Mouse (Mus musculus) left cerebral cortex, postnatal 10 days (tissue): ENCODE measurements at regions not wholly inside any gene's neighbourhood (a gene's known extent, or its start where the extent isn't known, plus 50 kb on each side); places are given as distances from the start of the nearest gene placed in this dataset.

ENCODE experiments used
- DNase-seq, 2 experiments: peaks; one replicate each; pipeline ENCODE4 v3.0.0; 2021 to 2022; ENCODE audit warnings: low spot score in 2 of 2, mixed read lengths in 1 of 2; ENCODE audit errors: extremely low spot score in 1 of 2
- intact Hi-C: fragments of 180-260 bp; cut with DNase I; formaldehyde crosslinking; loops from one replicate; pipeline ENCODE4 v1.15.1; 2025

- no peak for DNase-seq
- intact Hi-C loops: no loop called here
Measured at GRCm38 (mm10) chr8:44817532-44818157, 117.6 kb upstream of the Fat1 start.

DNA sequence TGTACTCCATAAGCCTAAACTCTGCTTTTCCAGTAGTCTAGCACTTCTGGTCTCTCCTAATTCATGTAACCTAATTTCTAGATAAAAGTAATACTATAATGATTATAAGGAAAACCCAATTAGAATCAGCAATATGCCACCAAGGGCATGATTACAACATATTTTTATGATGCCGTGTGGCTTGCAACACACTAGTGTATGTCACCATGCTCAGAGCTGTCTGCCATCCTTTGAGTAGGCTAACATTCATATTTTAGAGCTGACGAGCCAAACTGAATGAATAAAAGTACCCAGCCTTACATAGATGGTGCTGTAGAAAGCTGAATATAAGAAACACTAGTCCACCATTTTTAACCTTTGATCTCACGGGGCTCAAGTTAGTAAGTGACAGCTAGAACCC lies 116.0 kb upstream of the Fat1 start:
- intact Hi-C loops: no loop called here
- DNase-seq: no peak

DNA sequence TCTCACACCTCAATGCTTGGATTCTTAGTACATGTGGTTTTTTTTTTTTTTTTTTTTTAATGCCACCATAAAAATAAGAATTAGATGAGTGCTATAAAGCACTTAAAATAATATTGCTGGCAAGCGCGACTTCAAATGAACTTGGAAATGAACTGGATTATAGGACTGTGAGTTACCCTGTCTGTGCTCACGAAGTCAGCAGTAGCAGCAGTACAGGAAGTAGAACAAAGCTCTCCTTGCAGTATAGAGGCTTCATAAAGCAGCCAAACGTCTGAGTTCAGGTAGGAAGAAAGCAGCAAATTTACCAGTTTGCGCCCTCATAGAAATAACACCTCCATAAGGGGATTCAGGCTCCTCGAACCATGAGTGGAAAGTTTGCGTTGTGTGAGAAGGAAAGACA lies 115.6 kb upstream of the Fat1 start:
- intact Hi-C loops: no loop called here
- DNase-seq: no peak

- DNase-seq: no peak
- intact Hi-C loops: no loop called here
Measured at GRCm38 (mm10) chr8:44825183-44825757, 110.0 kb upstream of the Fat1 start.

GRCm38 (mm10) chr8:44826936-44827335 lies 108.3 kb upstream of the Fat1 start:
- peak; percentile 42 to 79 for DNase-seq
- intact Hi-C loops: no loop called here

DNA sequence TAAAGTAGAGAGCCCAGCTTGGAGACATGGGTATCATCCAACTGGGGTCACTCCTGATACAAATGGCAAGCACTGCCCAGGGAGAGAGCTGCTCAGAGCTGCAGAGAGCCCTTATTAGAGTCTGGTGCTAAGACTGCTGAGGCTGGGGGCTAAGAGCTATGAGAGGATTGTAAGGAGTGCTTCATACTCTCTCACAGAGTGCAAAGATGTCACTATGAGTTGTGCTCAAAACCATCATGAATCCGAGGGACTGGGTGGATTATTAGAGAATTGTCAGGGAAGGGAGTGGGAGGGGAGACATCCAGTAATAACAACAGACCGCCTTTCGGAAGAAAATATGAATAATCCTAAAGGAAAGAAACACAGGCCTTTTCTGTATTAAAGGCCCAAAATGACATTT lies 107.2 kb upstream of the Fat1 start:
- no peak for DNase-seq
- intact Hi-C loops: no loop called here

DNA sequence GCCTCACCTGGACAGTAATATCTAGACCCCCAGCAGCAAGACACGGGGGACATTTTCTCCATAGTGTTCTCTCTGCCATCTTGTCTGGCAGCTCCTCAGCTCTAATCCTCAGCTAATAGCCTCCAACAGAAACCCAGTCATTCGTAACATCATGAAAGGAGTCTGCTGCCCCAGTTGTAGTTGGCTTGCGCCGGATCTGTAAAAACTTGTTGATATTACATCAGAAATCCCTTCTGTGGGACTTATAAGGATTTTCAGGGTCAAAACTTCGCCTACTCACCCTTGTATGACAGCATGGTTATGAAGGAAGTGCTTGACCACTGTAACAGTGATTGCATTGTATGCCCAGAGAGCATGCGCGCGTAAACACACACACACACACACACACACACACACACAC lies 96.8 kb upstream of the Fat1 start:
- intact Hi-C loops: no loop called here

DNA sequence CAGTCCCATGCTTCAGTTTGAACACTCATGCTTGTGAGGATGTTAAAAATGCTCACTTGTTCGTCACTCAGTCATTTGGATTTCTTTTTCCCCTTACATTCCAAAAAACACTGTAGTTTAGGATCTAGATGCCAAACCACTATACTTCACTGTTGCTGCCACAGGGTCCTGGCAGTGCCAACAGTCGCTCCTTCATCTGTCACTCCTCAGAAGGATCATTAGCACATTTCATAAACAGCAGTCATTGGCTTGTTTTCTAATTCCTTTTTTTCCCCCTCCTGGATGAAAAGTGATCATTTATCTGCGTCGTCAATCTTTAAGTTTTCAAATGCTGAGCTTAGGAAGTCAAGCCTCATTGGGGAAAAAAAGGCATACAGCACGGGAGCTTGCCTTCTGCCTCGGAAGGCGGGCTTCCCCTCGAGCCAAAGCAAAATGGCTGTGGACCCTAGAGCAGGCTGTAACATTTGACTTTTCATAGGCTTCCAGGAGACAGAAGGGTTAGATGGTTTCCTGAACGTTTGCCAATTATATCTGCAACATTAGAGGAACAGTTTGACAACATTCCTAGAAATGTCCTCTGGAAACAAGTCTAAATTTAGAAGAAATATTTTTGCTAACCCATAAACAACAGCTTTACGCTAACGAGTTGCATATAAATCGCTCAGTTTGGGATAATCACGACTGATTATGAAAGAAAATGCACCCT lies 95.6 kb upstream of the Fat1 start:
- DNase-seq: no peak
- intact Hi-C loops: no loop called here

More for the DNA sequence above, 96.8 kb upstream of the Fat1 start:
- DNase-seq: no peak

- intact Hi-C loops: no loop called here
Measured at GRCm38 (mm10) chr8:44840646-44841045, 94.6 kb upstream of the Fat1 start.

GRCm38 (mm10) chr8:44844362-44844761 lies 90.9 kb upstream of the Fat1 start:
- intact Hi-C loops: no loop called here
- no peak for DNase-seq

More at GRCm38 (mm10) chr8:44840646-44841045, 94.6 kb upstream of the Fat1 start:
- DNase-seq: no peak

DNA sequence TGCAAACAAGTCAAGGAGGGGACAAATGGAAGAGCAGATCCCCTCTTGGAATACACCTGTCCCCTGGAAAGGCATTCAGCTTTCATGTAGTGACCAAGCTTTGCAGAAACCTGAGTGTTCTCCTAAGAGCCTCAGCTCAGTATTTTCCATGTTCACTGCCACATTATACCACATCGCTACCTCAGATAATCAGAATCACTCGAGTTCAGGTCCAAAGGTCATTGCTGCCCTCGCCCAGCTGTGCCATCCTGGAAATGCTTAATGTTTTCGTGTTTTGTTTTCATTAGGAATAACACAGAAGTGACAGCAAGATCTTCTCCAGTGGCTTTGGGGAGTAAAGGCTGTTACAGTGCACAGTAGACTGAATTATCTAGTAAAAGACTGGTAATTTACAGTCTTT lies 83.0 kb upstream of the Fat1 start:
- intact Hi-C loops: no loop called here
- DNase-seq: no peak

- intact Hi-C loops: no loop called here
Measured at GRCm38 (mm10) chr8:44855115-44855514, 80.1 kb upstream of the Fat1 start.

GRCm38 (mm10) chr8:44867202-44867601 lies 68.0 kb upstream of the Fat1 start:
- intact Hi-C loops: no loop called here
- no peak for DNase-seq

More at GRCm38 (mm10) chr8:44855115-44855514, 80.1 kb upstream of the Fat1 start:
- DNase-seq: no peak

GRCm38 (mm10) chr8:44867666-44868065 lies 67.6 kb upstream of the Fat1 start:
- no peak for DNase-seq
- intact Hi-C loops: no loop called here

GRCm38 (mm10) chr8:44877066-44877465 lies 58.2 kb upstream of the Fat1 start:
- intact Hi-C loops: no loop called here
- no peak for DNase-seq

GRCm38 (mm10) chr8:44878208-44878607 lies 57.0 kb upstream of the Fat1 start:
- intact Hi-C loops: no loop called here
- DNase-seq: no peak

DNA sequence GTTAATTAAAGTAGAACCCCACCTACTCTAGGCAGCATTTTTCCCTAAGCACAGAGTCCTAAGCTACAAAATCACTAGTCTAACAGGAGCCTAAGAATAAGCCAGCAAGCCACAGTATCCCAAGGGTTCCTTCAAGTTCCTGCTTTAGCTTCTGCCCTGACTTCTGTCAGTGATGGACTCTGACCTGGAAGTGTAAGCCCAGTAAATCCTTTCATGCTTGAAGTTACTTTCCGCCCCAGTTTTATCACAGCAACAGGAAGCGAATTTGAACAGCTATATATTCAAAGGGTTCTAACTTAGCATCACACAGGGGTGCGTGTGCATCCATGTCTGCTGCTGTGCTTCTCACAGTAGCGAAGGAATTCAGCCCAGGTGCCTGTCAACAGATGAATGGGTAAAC lies 56.1 kb upstream of the Fat1 start:
- intact Hi-C loops: no loop called here
- DNase-seq: no peak

- intact Hi-C loops: no loop called here
- DNase-seq: no peak
Measured at GRCm38 (mm10) chr8:44884399-44885006, 50.7 kb upstream of the Fat1 start.
